Mouse (Mus musculus): ENCODE measurements at regions not wholly inside any gene's neighbourhood (a gene's known extent, or its start where the extent isn't known, plus 50 kb on each side); places are given as distances from the start of the nearest gene placed in this dataset.

DNA sequence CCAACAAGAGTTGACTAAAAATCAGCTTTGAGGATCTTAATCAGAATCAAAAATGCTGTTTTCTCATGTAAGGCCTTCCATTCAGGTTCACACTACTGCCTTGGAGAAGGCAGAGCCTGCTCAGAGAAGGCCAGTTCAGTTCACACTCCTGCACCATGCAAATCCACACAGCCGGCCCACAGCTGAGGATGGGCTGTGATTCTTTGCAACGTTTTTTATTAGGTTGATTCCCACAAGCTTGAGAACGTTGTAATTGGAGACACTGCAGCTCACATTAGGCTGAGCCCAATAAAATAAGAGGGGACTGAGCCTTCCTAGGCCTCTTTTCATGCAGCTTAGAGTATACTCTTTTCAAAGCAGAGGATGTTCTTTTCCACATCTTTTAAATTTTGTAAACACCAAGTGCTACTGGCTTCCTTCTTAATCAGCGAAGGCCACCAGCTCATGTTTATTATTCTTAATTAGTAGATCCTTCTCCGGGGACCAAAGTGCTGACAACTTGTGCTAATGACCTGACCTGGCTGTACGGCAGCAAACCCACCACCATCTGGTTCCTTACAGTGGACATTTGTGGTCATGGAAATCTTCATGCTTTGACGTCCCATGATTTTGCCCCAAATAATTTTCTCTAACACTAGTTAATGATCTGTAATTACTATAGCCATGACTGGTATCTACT is 549.8 kb downstream of the Nfib start:
- no peak overlapping the region for H3K9ac ChIP-seq
- no peak overlapping the region for H3K4me3 ChIP-seq
- no peak for ATAC-seq (ENCODE audit: low FRiP score)
- WGBS = 48% methylated on average over 7 of the region's 7 CpGs
- H3K4me1 ChIP-seq = no peaks in the 10 kb centered on the region
- no peak overlapping the region for H3K27ac ChIP-seq
- H3K27me3 ChIP-seq = no peaks in the 10 kb centered on the region
- no peaks in the 10 kb centered on the region for H3K36me3 ChIP-seq
- no peak overlapping the region for H3K4me2 ChIP-seq (replicated peaks)
- H3K9me3 ChIP-seq (replicated peaks) = no peaks in the 10 kb centered on the region

DNA sequence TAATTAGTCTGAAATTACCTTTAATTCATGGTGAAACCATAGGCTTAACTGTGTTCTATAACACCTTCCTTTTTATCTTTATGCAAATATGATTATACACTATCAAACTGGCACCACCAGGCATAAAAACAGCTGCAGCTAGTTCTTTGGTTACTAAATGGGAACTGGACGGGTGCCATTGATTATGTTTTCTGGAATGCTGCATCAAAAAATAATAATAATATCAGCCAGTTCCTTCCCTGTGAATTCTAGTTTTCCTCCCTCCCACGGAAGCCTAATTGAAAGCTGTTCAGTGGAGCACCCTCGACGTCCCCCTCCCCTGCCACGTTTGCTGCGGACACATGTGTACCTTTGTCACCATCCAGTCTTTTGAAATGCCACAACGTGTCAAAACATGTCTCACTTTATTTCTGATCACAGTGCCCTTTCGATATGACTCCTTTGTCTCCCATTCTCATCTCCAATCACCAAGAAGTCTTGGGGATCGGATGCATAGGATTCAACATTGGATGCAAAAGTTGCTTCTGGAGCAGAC is 551.5 kb downstream of the Nfib start:
- Histone ChIP-seq H3K9me3 (replicated peaks) (no peaks in the 10 kb centered on the region), H3K27ac (no peak overlapping the region), H3K27me3 (no peaks in the 10 kb centered on the region), H3K9ac (no peak overlapping the region), H3K36me3 (no peaks in the 10 kb centered on the region), H3K4me1 (no peaks in the 10 kb centered on the region), H3K4me3 (no peak overlapping the region), H3K4me2 (replicated peaks) (no peak overlapping the region)
- 87% methylated on average over 9 of the region's 9 CpGs for WGBS
- ATAC-seq (ENCODE audit: low FRiP score) = no peak

- Histone ChIP-seq H3K36me3 (no peaks in the 10 kb centered on the region), H3K4me1 (no peaks in the 10 kb centered on the region), H3K4me2 (replicated peaks) (no peak overlapping the region), H3K9me3 (replicated peaks) (no peaks in the 10 kb centered on the region), H3K27ac (no peak overlapping the region), H3K27me3 (no peaks in the 10 kb centered on the region), H3K9ac (no peak overlapping the region), H3K4me3 (no peak overlapping the region)
- no peak for ATAC-seq (ENCODE audit: low FRiP score)
- 78% methylated on average over 5 of the region's 5 CpGs for WGBS
Measured at GRCm38 (mm10) chr4:82153604-82154003, 551.9 kb downstream of the Nfib start.

GRCm38 (mm10) chr4:82149957-82150356 is 555.6 kb downstream of the Nfib start:
- no peak overlapping the region for H3K4me2 ChIP-seq (replicated peaks)

GRCm38 (mm10) chr4:82148129-82149064 is 557.2 kb downstream of the Nfib start:
- no peaks in the 10 kb centered on the region for H3K36me3 ChIP-seq
- no peaks in the 10 kb centered on the region for H3K4me1 ChIP-seq
- ATAC-seq (ENCODE audit: low FRiP score) = no peak
- 61% methylated on average over 6 of the region's 6 CpGs for WGBS
- no peak overlapping the region for H3K27ac ChIP-seq
- no peak overlapping the region for H3K4me3 ChIP-seq
- no peak overlapping the region for H3K4me2 ChIP-seq (replicated peaks)
- no peaks in the 10 kb centered on the region for H3K27me3 ChIP-seq
- no peak overlapping the region for H3K9ac ChIP-seq
- no peaks in the 10 kb centered on the region for H3K9me3 ChIP-seq (replicated peaks)

More at GRCm38 (mm10) chr4:82149957-82150356, 555.6 kb downstream of the Nfib start:
- Histone ChIP-seq H3K27ac (no peak overlapping the region), H3K9ac (no peak overlapping the region), H3K36me3 (no peaks in the 10 kb centered on the region), H3K4me1 (no peaks in the 10 kb centered on the region), H3K27me3 (no peaks in the 10 kb centered on the region), H3K9me3 (replicated peaks) (no peaks in the 10 kb centered on the region), H3K4me3 (no peak overlapping the region)
- ATAC-seq (ENCODE audit: low FRiP score) = no peak
- WGBS = 73% methylated on average over 1 of the region's 1 CpGs

GRCm38 (mm10) chr4:82142391-82142790 is 563.2 kb downstream of the Nfib start:
- H3K36me3 ChIP-seq = no peaks in the 10 kb centered on the region
- no peak overlapping the region for H3K9ac ChIP-seq
- H3K9me3 ChIP-seq (replicated peaks) = no peaks in the 10 kb centered on the region
- no peak for ATAC-seq (ENCODE audit: low FRiP score)
- H3K27ac ChIP-seq = no peak overlapping the region
- H3K27me3 ChIP-seq = no peaks in the 10 kb centered on the region
- no peaks in the 10 kb centered on the region for H3K4me1 ChIP-seq
- WGBS = 85% methylated on average over 3 of the region's 3 CpGs
- no peak overlapping the region for H3K4me2 ChIP-seq (replicated peaks)
- H3K4me3 ChIP-seq = no peak overlapping the region

DNA sequence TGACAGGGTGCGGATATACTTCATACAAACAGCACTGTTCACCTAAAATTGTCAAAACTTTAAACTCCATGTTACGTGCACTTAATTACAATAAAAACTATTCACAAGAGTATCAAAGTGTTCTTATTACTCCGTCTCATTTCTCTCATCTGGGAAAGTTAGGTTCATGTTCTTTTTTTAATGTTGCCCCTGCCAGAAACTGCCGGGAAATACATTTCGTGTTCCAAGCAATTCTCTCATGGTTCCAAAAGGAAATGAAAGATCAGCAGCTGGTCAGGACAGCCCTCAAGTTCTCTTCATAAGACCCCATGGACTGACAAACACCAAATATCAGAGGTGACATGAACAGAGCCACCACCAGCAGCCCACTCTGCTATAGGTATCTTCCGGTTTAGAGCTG is 565.7 kb downstream of the Nfib start:
- H3K27me3 ChIP-seq = no peaks in the 10 kb centered on the region
- no peak for ATAC-seq (ENCODE audit: low FRiP score)
- WGBS = 90% methylated on average over 6 of the region's 6 CpGs
- H3K9me3 ChIP-seq (replicated peaks) = no peaks in the 10 kb centered on the region
- no peak overlapping the region for H3K27ac ChIP-seq
- no peak overlapping the region for H3K4me2 ChIP-seq (replicated peaks)
- H3K4me3 ChIP-seq = no peak overlapping the region
- no peaks in the 10 kb centered on the region for H3K4me1 ChIP-seq
- no peaks in the 10 kb centered on the region for H3K36me3 ChIP-seq
- H3K9ac ChIP-seq = no peak overlapping the region

DNA sequence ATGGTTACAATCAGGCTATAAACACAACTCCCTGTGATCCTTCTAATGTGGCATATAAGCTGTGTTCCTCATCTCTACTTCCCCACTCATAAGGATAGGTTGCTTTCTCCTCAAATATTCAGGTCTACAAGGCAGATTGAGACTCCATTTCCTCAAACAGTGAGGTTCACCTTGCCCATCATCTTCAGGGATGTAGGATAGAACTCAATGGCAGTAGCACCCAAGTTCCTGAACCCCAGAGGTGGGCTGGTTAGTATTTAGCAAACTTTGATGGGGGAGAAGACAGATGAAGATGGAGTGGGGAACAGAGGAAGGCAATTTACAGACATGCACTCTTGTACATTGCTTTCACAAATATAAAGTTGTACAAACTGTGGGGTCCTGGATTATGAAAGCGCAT is 566.5 kb downstream of the Nfib start:
- Histone ChIP-seq H3K9ac (no peak overlapping the region), H3K9me3 (replicated peaks) (no peaks in the 10 kb centered on the region), H3K27ac (no peak overlapping the region), H3K4me3 (no peak overlapping the region), H3K4me2 (replicated peaks) (no peak overlapping the region), H3K4me1 (no peaks in the 10 kb centered on the region), H3K27me3 (no peaks in the 10 kb centered on the region), H3K36me3 (no peaks in the 10 kb centered on the region)
- no peak for ATAC-seq (ENCODE audit: low FRiP score)
- WGBS = 100% methylated on average over 1 of the region's 1 CpGs

DNA sequence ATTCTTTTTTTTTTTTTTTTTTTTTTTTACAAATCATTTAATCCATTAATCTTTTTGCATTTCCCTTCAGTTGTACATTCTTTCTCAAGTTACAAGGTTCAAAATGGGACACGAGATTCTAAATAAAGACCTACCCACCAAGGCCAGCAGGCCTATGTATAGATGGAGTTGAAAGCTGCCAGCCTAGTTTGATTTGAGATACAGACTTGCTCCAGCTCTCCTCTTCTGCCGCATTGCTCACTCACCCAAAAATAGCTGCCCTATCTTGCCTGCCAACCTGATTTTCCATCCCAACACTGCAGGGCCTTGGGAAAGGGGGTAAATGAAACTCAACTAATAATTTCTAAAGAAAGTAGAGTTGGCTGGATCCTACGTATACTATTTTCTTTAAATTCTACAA is 572.7 kb downstream of the Nfib start:
- no peaks in the 10 kb centered on the region for H3K36me3 ChIP-seq
- no peak overlapping the region for H3K4me3 ChIP-seq
- no peak overlapping the region for H3K27ac ChIP-seq
- no peak for ATAC-seq (ENCODE audit: low FRiP score)
- H3K4me1 ChIP-seq = no peaks in the 10 kb centered on the region
- H3K4me2 ChIP-seq (replicated peaks) = no peak overlapping the region
- H3K9ac ChIP-seq = no peak overlapping the region
- H3K27me3 ChIP-seq = no peaks in the 10 kb centered on the region
- 86% methylated on average over 3 of the region's 3 CpGs for whole genome bisulfite sequencing
- no peaks in the 10 kb centered on the region for H3K9me3 ChIP-seq (replicated peaks)

DNA sequence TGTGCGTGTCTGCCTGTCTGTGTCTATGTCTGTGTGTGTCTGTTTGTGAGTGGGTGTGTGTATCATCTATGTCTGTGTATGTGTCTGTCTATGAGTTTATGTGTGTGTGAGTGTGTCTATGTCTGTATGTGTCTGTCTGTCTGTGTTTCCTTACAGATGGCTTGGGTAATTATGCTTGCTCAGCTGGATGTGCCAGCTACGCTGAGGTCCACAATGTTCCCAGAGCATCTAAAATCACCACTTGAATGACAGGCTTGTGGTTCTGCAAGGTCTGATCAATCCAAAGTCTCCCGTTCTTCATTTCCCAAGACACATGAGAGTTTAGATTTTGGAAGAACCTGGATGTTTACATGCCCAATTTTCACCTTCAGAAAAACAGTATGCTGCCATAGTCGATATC is 573.2 kb downstream of the Nfib start:
- no peaks in the 10 kb centered on the region for H3K36me3 ChIP-seq
- no peak overlapping the region for H3K27ac ChIP-seq
- H3K9me3 ChIP-seq (replicated peaks) = no peaks in the 10 kb centered on the region
- H3K9ac ChIP-seq = no peak overlapping the region
- H3K4me3 ChIP-seq = no peak overlapping the region
- no peak overlapping the region for H3K4me2 ChIP-seq (replicated peaks)
- H3K4me1 ChIP-seq = no peaks in the 10 kb centered on the region
- 93% methylated on average over 4 of the region's 4 CpGs for whole genome bisulfite sequencing
- H3K27me3 ChIP-seq = no peaks in the 10 kb centered on the region
- ATAC-seq (ENCODE audit: low FRiP score) = no peak

GRCm38 (mm10) chr4:82129471-82129870 is 576.1 kb downstream of the Nfib start:
- H3K9me3 ChIP-seq (replicated peaks) = no peaks in the 10 kb centered on the region
- H3K36me3 ChIP-seq = no peaks in the 10 kb centered on the region
- H3K4me1 ChIP-seq = no peaks in the 10 kb centered on the region
- H3K27me3 ChIP-seq = no peaks in the 10 kb centered on the region
- no peak overlapping the region for H3K27ac ChIP-seq
- no peak overlapping the region for H3K9ac ChIP-seq
- no peak overlapping the region for H3K4me2 ChIP-seq (replicated peaks)
- H3K4me3 ChIP-seq = no peak overlapping the region
- 83% methylated on average over 1 of the region's 1 CpGs for WGBS
- no peak for ATAC-seq (ENCODE audit: low FRiP score)

- H3K4me3 ChIP-seq = no peak overlapping the region
- no peaks in the 10 kb centered on the region for H3K9me3 ChIP-seq (replicated peaks)
- H3K4me1 ChIP-seq = no peaks in the 10 kb centered on the region
- ATAC-seq (ENCODE audit: low FRiP score) = no peak
- 85% methylated on average over 5 of the region's 5 CpGs for WGBS
- no peaks in the 10 kb centered on the region for H3K27me3 ChIP-seq
- H3K27ac ChIP-seq = no peak overlapping the region
- H3K36me3 ChIP-seq = no peaks in the 10 kb centered on the region
- H3K4me2 ChIP-seq (replicated peaks) = no peak overlapping the region
- no peak overlapping the region for H3K9ac ChIP-seq
Measured at GRCm38 (mm10) chr4:82123733-82124132, 581.8 kb downstream of the Nfib start.

All from hindbrain, embryonic 12.5 days (tissue).